Mouse (Mus musculus): ENCODE results near the gene Schip1. TPM values are rescaled to one million over a fixed set of nuclear protein-coding genes. Genes with fewer than 3 reads are reported as not detected.

The Schip1 gene
- polyA plus RNA-seq, 1 experiment from 2014 or later: 47.2 TPM

GRCm38 (mm10) chr3:68592575-68592974 is 528.0 kb downstream of the Schip1 start:
- Histone ChIP-seq H3K4me2 (replicated peaks; ENCODE audit: low read depth, low read length) (no peak overlapping the region), H3K36me3 (ENCODE audit: control insufficient read depth, insufficient read depth, low read length) (no peaks in the 10 kb centered on the region), H3K27me3 (ENCODE audit: control insufficient read depth, insufficient read depth, low read length) (no peaks in the 10 kb centered on the region), H3K9ac (replicated peaks; ENCODE audit: low read depth, low read length) (no peak overlapping the region), H3K27ac (ENCODE audit: low read length) (no peak overlapping the region), H3K9me3 (ENCODE audit: control insufficient read depth, low read depth, low read length) (no peaks in the 10 kb centered on the region), H3K4me1 (ENCODE audit: control insufficient read depth, insufficient read depth, low read length) (peaks cover 16% of the 10 kb centered on the region), H3K4me3 (ENCODE audit: low read depth, low read length) (no peak overlapping the region)
- no peak for ATAC-seq (ENCODE audit: insufficient number of reproducible peaks, insufficient read depth, low FRiP score, low read depth)
- 72% methylated on average over 10 of the region's 10 CpGs for WGBS

GRCm38 (mm10) chr3:68593073-68593867 is 528.7 kb downstream of the Schip1 start:
- peaks cover 15% of the 10 kb centered on the region for H3K4me1 ChIP-seq (ENCODE audit: control insufficient read depth, insufficient read depth, low read length)
- WGBS: 66% methylated on average over 12 of the region's 12 CpGs
- H3K4me3 ChIP-seq (ENCODE audit: low read depth, low read length): no peak overlapping the region
- no peaks in the 10 kb centered on the region for H3K9me3 ChIP-seq (ENCODE audit: control insufficient read depth, low read depth, low read length)
- no peaks in the 10 kb centered on the region for H3K27me3 ChIP-seq (ENCODE audit: control insufficient read depth, insufficient read depth, low read length)
- ATAC-seq (ENCODE audit: insufficient number of reproducible peaks, insufficient read depth, low FRiP score, low read depth): no peak
- no peak overlapping the region for H3K9ac ChIP-seq (replicated peaks; ENCODE audit: low read depth, low read length)
- no peak overlapping the region for H3K4me2 ChIP-seq (replicated peaks; ENCODE audit: low read depth, low read length)
- H3K27ac ChIP-seq (ENCODE audit: low read length): no peak overlapping the region
- no peaks in the 10 kb centered on the region for H3K36me3 ChIP-seq (ENCODE audit: control insufficient read depth, insufficient read depth, low read length)

GRCm38 (mm10) chr3:68595316-68595925 is 530.8 kb downstream of the Schip1 start:
- Histone ChIP-seq H3K27me3 (ENCODE audit: control insufficient read depth, insufficient read depth, low read length) (no peaks in the 10 kb centered on the region), H3K4me2 (replicated peaks; ENCODE audit: low read depth, low read length) (no peak overlapping the region), H3K4me3 (ENCODE audit: low read depth, low read length) (no peak overlapping the region), H3K9me3 (ENCODE audit: control insufficient read depth, low read depth, low read length) (no peaks in the 10 kb centered on the region), H3K27ac (ENCODE audit: low read length) (no peak overlapping the region), H3K36me3 (ENCODE audit: control insufficient read depth, insufficient read depth, low read length) (no peaks in the 10 kb centered on the region), H3K9ac (replicated peaks; ENCODE audit: low read depth, low read length) (no peak overlapping the region), H3K4me1 (ENCODE audit: control insufficient read depth, insufficient read depth, low read length) (peaks cover 12% of the 10 kb centered on the region)
- WGBS: 60% methylated on average over 10 of the region's 10 CpGs
- ATAC-seq (ENCODE audit: insufficient number of reproducible peaks, insufficient read depth, low FRiP score, low read depth): no peak

GRCm38 (mm10) chr3:68596938-68597337 is 532.3 kb downstream of the Schip1 start:
- no peak overlapping the region for H3K27ac ChIP-seq (ENCODE audit: low read length)
- no peak overlapping the region for H3K9ac ChIP-seq (replicated peaks; ENCODE audit: low read depth, low read length)
- H3K4me3 ChIP-seq (ENCODE audit: low read depth, low read length): no peak overlapping the region
- H3K9me3 ChIP-seq (ENCODE audit: control insufficient read depth, low read depth, low read length): no peaks in the 10 kb centered on the region
- ATAC-seq (ENCODE audit: insufficient number of reproducible peaks, insufficient read depth, low FRiP score, low read depth): no peak
- H3K27me3 ChIP-seq (ENCODE audit: control insufficient read depth, insufficient read depth, low read length): no peaks in the 10 kb centered on the region
- 87% methylated on average over 4 of the region's 4 CpGs for WGBS
- H3K4me2 ChIP-seq (replicated peaks; ENCODE audit: low read depth, low read length): no peak overlapping the region
- H3K4me1 ChIP-seq (ENCODE audit: control insufficient read depth, insufficient read depth, low read length): peaks cover 5% of the 10 kb centered on the region; the same call in 1 of the 2 replicates
- no peaks in the 10 kb centered on the region for H3K36me3 ChIP-seq (ENCODE audit: control insufficient read depth, insufficient read depth, low read length)

- H3K9me3 ChIP-seq (ENCODE audit: control insufficient read depth, low read depth, low read length): no peaks in the 10 kb centered on the region
Observed at GRCm38 (mm10) chr3:68602891-68603290, 538.3 kb downstream of the Schip1 start.

GRCm38 (mm10) chr3:68604467-68604866 is 539.9 kb downstream of the Schip1 start:
- no peak overlapping the region for H3K4me2 ChIP-seq (replicated peaks; ENCODE audit: low read depth, low read length)
- no peaks in the 10 kb centered on the region for H3K27me3 ChIP-seq (ENCODE audit: control insufficient read depth, insufficient read depth, low read length)
- no peaks in the 10 kb centered on the region for H3K4me1 ChIP-seq (ENCODE audit: control insufficient read depth, insufficient read depth, low read length)
- WGBS: 69% methylated on average over 10 of the region's 10 CpGs
- no peak for ATAC-seq (ENCODE audit: insufficient number of reproducible peaks, insufficient read depth, low FRiP score, low read depth)
- no peak overlapping the region for H3K4me3 ChIP-seq (ENCODE audit: low read depth, low read length)
- H3K9me3 ChIP-seq (ENCODE audit: control insufficient read depth, low read depth, low read length): no peaks in the 10 kb centered on the region
- no peak overlapping the region for H3K27ac ChIP-seq (ENCODE audit: low read length)
- no peak overlapping the region for H3K9ac ChIP-seq (replicated peaks; ENCODE audit: low read depth, low read length)
- no peaks in the 10 kb centered on the region for H3K36me3 ChIP-seq (ENCODE audit: control insufficient read depth, insufficient read depth, low read length)

More at GRCm38 (mm10) chr3:68602891-68603290, 538.3 kb downstream of the Schip1 start:
- H3K9ac ChIP-seq (replicated peaks; ENCODE audit: low read depth, low read length): no peak overlapping the region
- 90% methylated on average over 9 of the region's 9 CpGs for WGBS
- ATAC-seq (ENCODE audit: insufficient number of reproducible peaks, insufficient read depth, low FRiP score, low read depth): no peak
- H3K4me3 ChIP-seq (ENCODE audit: low read depth, low read length): no peak overlapping the region
- H3K4me2 ChIP-seq (replicated peaks; ENCODE audit: low read depth, low read length): no peak overlapping the region
- no peaks in the 10 kb centered on the region for H3K4me1 ChIP-seq (ENCODE audit: control insufficient read depth, insufficient read depth, low read length)
- H3K27me3 ChIP-seq (ENCODE audit: control insufficient read depth, insufficient read depth, low read length): no peaks in the 10 kb centered on the region
- H3K27ac ChIP-seq (ENCODE audit: low read length): no peak overlapping the region
- no peaks in the 10 kb centered on the region for H3K36me3 ChIP-seq (ENCODE audit: control insufficient read depth, insufficient read depth, low read length)

- no peak overlapping the region for H3K4me2 ChIP-seq (replicated peaks; ENCODE audit: low read depth, low read length)
- 85% methylated on average over 10 of the region's 10 CpGs for WGBS
Observed at GRCm38 (mm10) chr3:68604962-68605361, 540.4 kb downstream of the Schip1 start.

GRCm38 (mm10) chr3:68605942-68606603 is 541.5 kb downstream of the Schip1 start:
- ATAC-seq (ENCODE audit: insufficient number of reproducible peaks, insufficient read depth, low FRiP score, low read depth): no peak
- 70% methylated on average over 7 of the region's 7 CpGs for WGBS
- H3K9ac ChIP-seq (replicated peaks; ENCODE audit: low read depth, low read length): no peak overlapping the region
- no peaks in the 10 kb centered on the region for H3K4me1 ChIP-seq (ENCODE audit: control insufficient read depth, insufficient read depth, low read length)
- H3K4me2 ChIP-seq (replicated peaks; ENCODE audit: low read depth, low read length): no peak overlapping the region
- no peak overlapping the region for H3K27ac ChIP-seq (ENCODE audit: low read length)
- no peaks in the 10 kb centered on the region for H3K36me3 ChIP-seq (ENCODE audit: control insufficient read depth, insufficient read depth, low read length)
- H3K9me3 ChIP-seq (ENCODE audit: control insufficient read depth, low read depth, low read length): no peaks in the 10 kb centered on the region
- H3K4me3 ChIP-seq (ENCODE audit: low read depth, low read length): no peak overlapping the region
- no peaks in the 10 kb centered on the region for H3K27me3 ChIP-seq (ENCODE audit: control insufficient read depth, insufficient read depth, low read length)

More at GRCm38 (mm10) chr3:68604962-68605361, 540.4 kb downstream of the Schip1 start:
- Histone ChIP-seq H3K36me3 (ENCODE audit: control insufficient read depth, insufficient read depth, low read length) (no peaks in the 10 kb centered on the region), H3K4me1 (ENCODE audit: control insufficient read depth, insufficient read depth, low read length) (no peaks in the 10 kb centered on the region), H3K9me3 (ENCODE audit: control insufficient read depth, low read depth, low read length) (no peaks in the 10 kb centered on the region), H3K27me3 (ENCODE audit: control insufficient read depth, insufficient read depth, low read length) (no peaks in the 10 kb centered on the region), H3K9ac (replicated peaks; ENCODE audit: low read depth, low read length) (no peak overlapping the region), H3K27ac (ENCODE audit: low read length) (no peak overlapping the region), H3K4me3 (ENCODE audit: low read depth, low read length) (no peak overlapping the region)
- ATAC-seq (ENCODE audit: insufficient number of reproducible peaks, insufficient read depth, low FRiP score, low read depth): no peak
